Mouse (Mus musculus) cortical plate, adult 2 months (tissue): Measurements from ENCODE around the gene Cacna1g.

ENCODE experiments used
- CTCF ChIP-seq: fragments of 200-500 bp; IDR thresholded peaks from 2 replicates; pipeline ENCODE4 v1.5.1; 2011; ENCODE audit warnings: mild to moderate bottlenecking, control low read depth, low read length; ENCODE audit not compliant: insufficient read depth; ENCODE audit errors: extremely low read depth
- POLR2A ChIP-seq: fragments of 200-500 bp; IDR thresholded peaks from 2 replicates; pipeline ENCODE4 v1.6.1; 2011; ENCODE audit warnings: mild to moderate bottlenecking, low read length, control low read depth; ENCODE audit not compliant: insufficient read depth; ENCODE audit errors: extremely low read depth

DNA sequence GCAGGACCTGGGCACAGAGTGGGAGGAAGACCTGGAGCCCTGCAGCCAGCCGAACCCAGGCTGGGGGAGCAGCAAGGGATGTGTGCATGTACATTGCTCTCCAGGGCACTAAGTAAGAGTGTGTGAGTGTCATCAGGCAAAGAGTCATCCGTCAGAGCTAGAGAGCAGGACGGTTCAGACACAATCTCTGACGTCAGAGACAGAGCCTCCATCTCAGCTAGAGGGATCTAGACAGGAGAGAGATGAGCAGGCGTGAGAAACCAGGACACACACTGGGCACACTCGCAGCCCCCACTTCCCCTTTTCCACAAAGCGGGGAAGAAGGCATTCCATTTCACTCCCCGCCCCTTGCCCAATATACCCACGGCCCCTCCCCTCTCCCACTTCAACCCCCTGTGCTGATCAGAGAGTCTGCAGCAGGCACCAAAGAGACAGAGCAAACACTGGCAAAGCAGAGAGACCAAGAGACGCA is 61.0 kb downstream of the Cacna1g start:
- TF ChIP-seq POLR2A (no peak), CTCF (no peak)
